Mouse (Mus musculus): ENCODE data around the gene U2af2. TPM values are rescaled to one million over a fixed set of nuclear protein-coding genes. Genes with fewer than 3 reads are reported as not detected.

The U2af2 gene
- polyA plus RNA-seq, 1 experiment = 159 TPM

GRCm38 (mm10) chr7:5037026-5037425 lies 24.9 kb upstream of the U2af2 start:
- Histone ChIP-seq H3K4me2 (ENCODE audit: low read depth) (no peak overlapping the region), H3K36me3 (ENCODE audit: control insufficient read depth, insufficient read depth) (peaks cover 12% of the 10 kb centered on the region), H3K27me3 (ENCODE audit: control insufficient read depth, insufficient read depth, insufficient read length) (no peaks in the 10 kb centered on the region), H3K4me3 (no peak overlapping the region), H3ac (ENCODE audit: control insufficient read depth, insufficient read length) (no peak overlapping the region), H3K79me2 (ENCODE audit: control insufficient read depth, insufficient read depth) (no peaks in the 10 kb centered on the region)
- TF ChIP-seq SRF (IDR thresholded peaks at IDR 0.05; ENCODE audit: control insufficient read depth, insufficient read length, low read depth) (no peak), USF1 (IDR thresholded peaks at IDR 0.05; ENCODE audit: low read depth) (no peak), CEBPB (IDR thresholded peaks at IDR 0.05; ENCODE audit: insufficient read depth, poor library complexity, severe bottlenecking) (no peak), REST (IDR thresholded peaks at IDR 0.05; ENCODE audit: insufficient read depth, insufficient read length) (no peak), MYOD1 (IDR thresholded peaks at IDR 0.05; ENCODE audit: control insufficient read depth in 1 of 3, insufficient read length in 2 of 3, low read depth in 2 of 3) (no peak)

GRCm38 (mm10) chr7:5037467-5037866 lies 24.5 kb upstream of the U2af2 start:
- no peaks in the 10 kb centered on the region for H3K79me2 ChIP-seq (ENCODE audit: control insufficient read depth, insufficient read depth)
- H3K4me2 ChIP-seq (ENCODE audit: low read depth) = peak overlapping the region; percentile 50
- no peaks in the 10 kb centered on the region for H3K27me3 ChIP-seq (ENCODE audit: control insufficient read depth, insufficient read depth, insufficient read length)
- TF ChIP-seq CEBPB (IDR thresholded peaks at IDR 0.05; ENCODE audit: insufficient read depth, poor library complexity, severe bottlenecking) = no peak
- TF ChIP-seq E2F4 (IDR thresholded peaks at IDR 0.05; ENCODE audit: insufficient read depth) = no peak
- TF ChIP-seq POLR2AphosphoS2 (IDR thresholded peaks at IDR 0.05; ENCODE audit: insufficient read length, low read depth) = no peak
- no peak for TF ChIP-seq TCF12 (IDR thresholded peaks at IDR 0.05; ENCODE audit: insufficient read depth, poor library complexity, severe bottlenecking)
- TF ChIP-seq USF1 (IDR thresholded peaks at IDR 0.05; ENCODE audit: low read depth) = no peak
- TF ChIP-seq TCF3 (IDR thresholded peaks at IDR 0.05; ENCODE audit: insufficient read length, low read depth) = no peak
- TF ChIP-seq MYOD1 (IDR thresholded peaks at IDR 0.05; ENCODE audit: control insufficient read depth in 1 of 3, insufficient read length in 2 of 3, low read depth in 2 of 3) = no peak
- TF ChIP-seq MYOG (IDR thresholded peaks at IDR 0.05; ENCODE audit: control insufficient read depth in 1 of 3, insufficient read depth in 1 of 3, insufficient read length in 2 of 3, low read depth in 2 of 3) = no peak
- TF ChIP-seq SRF (IDR thresholded peaks at IDR 0.05; ENCODE audit: control insufficient read depth, insufficient read length, low read depth) = no peak
- no peak for TF ChIP-seq POLR2A (IDR thresholded peaks at IDR 0.05; ENCODE audit: insufficient read length, low read depth)
- no peak for TF ChIP-seq REST (IDR thresholded peaks at IDR 0.05; ENCODE audit: insufficient read depth, insufficient read length)
- TF ChIP-seq MAX (IDR thresholded peaks at IDR 0.05; ENCODE audit: low read depth) = no peak
- H3K4me3 ChIP-seq = peak overlapping the region; percentile 62
- peaks cover 12% of the 10 kb centered on the region for H3K36me3 ChIP-seq (ENCODE audit: control insufficient read depth, insufficient read depth)
- peak overlapping the region; percentile 52 for H3ac ChIP-seq (ENCODE audit: control insufficient read depth, insufficient read length)

GRCm38 (mm10) chr7:5038109-5038732 lies 23.7 kb upstream of the U2af2 start, which contains the start of gene Zfp784:
Gene Zfp784, minus strand, starts transcription at chr7:5038446.
- peak; percentile 45 for TF ChIP-seq POLR2AphosphoS2 (IDR thresholded peaks at IDR 0.05; ENCODE audit: insufficient read length, low read depth)
- TF ChIP-seq MYOG (IDR thresholded peaks at IDR 0.05; ENCODE audit: control insufficient read depth in 1 of 3, insufficient read depth in 1 of 3, insufficient read length in 2 of 3, low read depth in 2 of 3) = no peak
- peak; percentile 64 for TF ChIP-seq POLR2A (IDR thresholded peaks at IDR 0.05; ENCODE audit: insufficient read length, low read depth)
- Histone ChIP-seq H3K4me3 (peak within 1 kb of the TSS; percentile 62), H3K36me3 (ENCODE audit: control insufficient read depth, insufficient read depth) (peaks cover 6% of the 10 kb centered on the region), H3ac (ENCODE audit: control insufficient read depth, insufficient read length) (peak within 1 kb of the TSS; percentile 52), H3K4me2 (ENCODE audit: low read depth) (peak within 1 kb of the TSS; percentile 76), H3K27me3 (ENCODE audit: control insufficient read depth, insufficient read depth, insufficient read length) (no peaks in the 10 kb centered on the region), H3K79me2 (ENCODE audit: control insufficient read depth, insufficient read depth) (no peaks in the 10 kb centered on the region)

- H3K36me3 ChIP-seq (ENCODE audit: control insufficient read depth, insufficient read depth) = peaks cover 5% of the 10 kb centered on the region
- H3ac ChIP-seq (ENCODE audit: control insufficient read depth, insufficient read length) = peak overlapping the region; percentile 52
- peak overlapping the region; percentile 76 for H3K4me2 ChIP-seq (ENCODE audit: low read depth)
- H3K4me3 ChIP-seq = peak overlapping the region; percentile 62
- H3K27me3 ChIP-seq (ENCODE audit: control insufficient read depth, insufficient read depth, insufficient read length) = no peaks in the 10 kb centered on the region
- no peaks in the 10 kb centered on the region for H3K79me2 ChIP-seq (ENCODE audit: control insufficient read depth, insufficient read depth)
- TF ChIP-seq SRF (IDR thresholded peaks at IDR 0.05; ENCODE audit: control insufficient read depth, insufficient read length, low read depth) (no peak), TCF3 (IDR thresholded peaks at IDR 0.05; ENCODE audit: insufficient read length, low read depth) (no peak), USF1 (IDR thresholded peaks at IDR 0.05; ENCODE audit: low read depth) (no peak), CEBPB (IDR thresholded peaks at IDR 0.05; ENCODE audit: insufficient read depth, poor library complexity, severe bottlenecking) (no peak), POLR2A (IDR thresholded peaks at IDR 0.05; ENCODE audit: insufficient read length, low read depth) (no peak), MYOG (IDR thresholded peaks at IDR 0.05; ENCODE audit: control insufficient read depth in 1 of 3, insufficient read depth in 1 of 3, insufficient read length in 2 of 3, low read depth in 2 of 3) (no peak), REST (IDR thresholded peaks at IDR 0.05; ENCODE audit: insufficient read depth, insufficient read length) (no peak), E2F4 (IDR thresholded peaks at IDR 0.05; ENCODE audit: insufficient read depth) (no peak), MYOD1 (IDR thresholded peaks at IDR 0.05; ENCODE audit: control insufficient read depth in 1 of 3, insufficient read length in 2 of 3, low read depth in 2 of 3) (no peak), POLR2AphosphoS2 (IDR thresholded peaks at IDR 0.05; ENCODE audit: insufficient read length, low read depth) (no peak), TCF12 (IDR thresholded peaks at IDR 0.05; ENCODE audit: insufficient read depth, poor library complexity, severe bottlenecking) (no peak), MAX (IDR thresholded peaks at IDR 0.05; ENCODE audit: low read depth) (no peak)
Measured at GRCm38 (mm10) chr7:5038940-5039339, 23.0 kb upstream of the U2af2 start.

GRCm38 (mm10) chr7:5044981-5045380 lies 17.0 kb upstream of the U2af2 start:
- TF ChIP-seq POLR2A (IDR thresholded peaks at IDR 0.05; ENCODE audit: insufficient read length, low read depth) (no peak), MYOG (IDR thresholded peaks at IDR 0.05; ENCODE audit: control insufficient read depth in 1 of 3, insufficient read depth in 1 of 3, insufficient read length in 2 of 3, low read depth in 2 of 3) (no peak), TCF12 (IDR thresholded peaks at IDR 0.05; ENCODE audit: insufficient read depth, poor library complexity, severe bottlenecking) (no peak), MYOD1 (IDR thresholded peaks at IDR 0.05; ENCODE audit: control insufficient read depth in 1 of 3, insufficient read length in 2 of 3, low read depth in 2 of 3) (no peak), MAX (IDR thresholded peaks at IDR 0.05; ENCODE audit: low read depth) (no peak), E2F4 (IDR thresholded peaks at IDR 0.05; ENCODE audit: insufficient read depth) (no peak), CEBPB (IDR thresholded peaks at IDR 0.05; ENCODE audit: insufficient read depth, poor library complexity, severe bottlenecking) (no peak), SRF (IDR thresholded peaks at IDR 0.05; ENCODE audit: control insufficient read depth, insufficient read length, low read depth) (no peak), TCF3 (IDR thresholded peaks at IDR 0.05; ENCODE audit: insufficient read length, low read depth) (no peak), POLR2AphosphoS2 (IDR thresholded peaks at IDR 0.05; ENCODE audit: insufficient read length, low read depth) (no peak), USF1 (IDR thresholded peaks at IDR 0.05; ENCODE audit: low read depth) (no peak), REST (IDR thresholded peaks at IDR 0.05; ENCODE audit: insufficient read depth, insufficient read length) (no peak)
- H3K79me2 ChIP-seq (ENCODE audit: control insufficient read depth, insufficient read depth) = no peaks in the 10 kb centered on the region
- no peak overlapping the region for H3ac ChIP-seq (ENCODE audit: control insufficient read depth, insufficient read length)
- H3K4me2 ChIP-seq (ENCODE audit: low read depth) = no peak overlapping the region
- H3K4me3 ChIP-seq = no peak overlapping the region
- H3K36me3 ChIP-seq (ENCODE audit: control insufficient read depth, insufficient read depth) = no peaks in the 10 kb centered on the region
- H3K27me3 ChIP-seq (ENCODE audit: control insufficient read depth, insufficient read depth, insufficient read length) = no peaks in the 10 kb centered on the region
